Mouse (Mus musculus) megakaryocyte, embryonic 14.5 days (primary cell): ENCODE data around the gene Egfl8.

Experiments
- FLI1 ChIP-seq: IDR thresholded peaks from 2 replicates; pipeline ENCODE4 v1.6.1; 2012; ENCODE audit warnings: low read length, inconsistent platforms, mixed read lengths
- GATA1 ChIP-seq: IDR thresholded peaks from 3 replicates; pipeline ENCODE4 v1.6.1; 2012; ENCODE audit warnings: mixed read lengths, low read length, inconsistent platforms, borderline replicate concordance

- no peak for TF ChIP-seq GATA1
- TF ChIP-seq FLI1, result no peak
These were observed 22.9 kb downstream of the Egfl8 start for GRCm38 (mm10) chr17:34592581-34593549.
